Mouse (Mus musculus): ENCODE data around the gene Poldip3.

GRCm38 (mm10) chr15:83168311-83168710 lies 19.1 kb upstream of the Poldip3 start:
- TF ChIP-seq POLR2A (IDR thresholded peaks at IDR 0.05; ENCODE audit: insufficient read depth, low read length) (no peak), CTCF (IDR thresholded peaks at IDR 0.05; ENCODE audit: low read depth, low read length) (no peak)

Data from ES-Bruce4 (cell line).